Mouse (Mus musculus): Measurements from ENCODE around the gene Prkn. TPM values are rescaled to one million over a fixed set of nuclear protein-coding genes. Genes with fewer than 3 reads are reported as not detected.

The Prkn gene
- polyA plus RNA-seq, 1 experiment from 2014 or later, result 2.1 TPM

DNA sequence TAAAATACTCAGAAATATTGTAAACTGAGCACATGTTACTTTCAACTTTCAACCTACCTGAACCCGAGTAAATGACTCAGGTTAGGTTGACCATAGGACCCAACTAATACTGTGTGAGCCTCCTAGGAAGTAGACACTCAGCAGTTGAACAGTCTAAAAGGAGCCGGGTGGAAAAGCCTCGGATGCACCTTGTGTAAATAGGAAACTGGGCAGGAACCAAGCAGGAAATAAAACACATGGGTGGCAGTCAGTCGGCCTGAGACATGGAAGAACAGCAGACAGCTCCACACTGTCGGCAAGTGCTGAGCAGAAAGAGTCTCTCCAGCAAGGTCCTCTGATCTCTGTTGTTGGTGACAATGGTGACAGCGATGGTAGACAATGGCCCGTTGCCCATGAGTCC is 676.0 kb downstream of the Prkn start:
- H3K27ac ChIP-seq, result no peak overlapping the region
- 89% methylated on average over 7 of the region's 7 CpGs for WGBS
- ATAC-seq (ENCODE audit: low FRiP score, low read depth), result no peak
- H3K4me1 ChIP-seq, result peaks cover 8% of the 10 kb centered on the region
- H3K9ac ChIP-seq, result no peak overlapping the region
- no peaks in the 10 kb centered on the region for H3K9me3 ChIP-seq
- no peaks in the 10 kb centered on the region for H3K27me3 ChIP-seq
- no peak overlapping the region for H3K4me2 ChIP-seq (replicated peaks)
- no peak overlapping the region for H3K4me3 ChIP-seq
- H3K36me3 ChIP-seq, result no peaks in the 10 kb centered on the region

DNA sequence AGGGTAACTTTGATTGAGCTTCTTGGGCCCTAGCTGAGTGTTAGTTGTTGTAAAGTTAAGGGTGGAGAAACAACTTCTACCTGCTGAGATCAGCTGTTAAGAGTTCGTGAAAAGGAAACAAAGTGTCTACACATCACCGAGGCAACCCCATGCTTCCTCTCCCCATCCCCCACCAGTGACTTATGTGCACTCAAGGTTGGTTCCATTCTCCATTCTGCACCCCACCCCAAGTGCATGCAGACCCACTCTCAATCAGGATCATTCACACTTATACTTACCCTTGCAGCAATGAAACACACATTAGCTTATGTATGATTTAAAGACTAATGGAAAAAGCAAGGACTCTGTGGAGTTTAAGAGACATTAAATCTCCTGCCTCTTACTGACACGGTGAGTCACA is 691.9 kb downstream of the Prkn start:
- 41% methylated on average over 3 of the region's 3 CpGs for WGBS
- no peak overlapping the region for H3K9ac ChIP-seq
- no peaks in the 10 kb centered on the region for H3K27me3 ChIP-seq
- H3K36me3 ChIP-seq, result no peaks in the 10 kb centered on the region
- H3K4me3 ChIP-seq, result no peak overlapping the region
- no peak overlapping the region for H3K27ac ChIP-seq
- no peak for ATAC-seq (ENCODE audit: low FRiP score, low read depth)
- H3K4me2 ChIP-seq (replicated peaks), result no peak overlapping the region
- peaks cover 8% of the 10 kb centered on the region for H3K4me1 ChIP-seq
- H3K9me3 ChIP-seq, result 0 out of 2 replicates have a peak, but pooled peaks cover 3% of the 10 kb centered on the region

DNA sequence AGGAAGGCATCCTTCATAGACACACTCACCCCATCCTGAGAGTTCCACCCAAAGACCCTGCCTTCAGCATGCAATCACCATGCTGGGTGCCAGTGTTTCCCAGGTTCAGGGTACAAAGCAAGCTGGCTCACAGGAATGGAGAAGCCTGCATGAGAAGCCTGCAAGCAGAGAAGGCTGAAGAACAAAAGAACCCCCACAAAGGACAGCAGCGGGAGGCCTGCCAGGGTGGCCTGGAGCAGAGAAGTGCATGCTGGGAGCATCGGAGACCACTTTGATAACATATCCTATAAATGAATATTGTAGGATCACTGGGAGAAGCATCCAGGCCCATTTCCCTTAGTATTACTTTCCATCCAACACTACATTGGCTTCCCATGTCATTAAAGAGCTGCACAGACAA is 692.6 kb downstream of the Prkn start:
- Histone ChIP-seq H3K4me1 (peaks cover 8% of the 10 kb centered on the region), H3K36me3 (no peaks in the 10 kb centered on the region), H3K27me3 (no peaks in the 10 kb centered on the region), H3K4me3 (no peak overlapping the region), H3K9me3 (0 out of 2 replicates have a peak, but pooled peaks cover 3% of the 10 kb centered on the region), H3K27ac (no peak overlapping the region), H3K4me2 (replicated peaks) (no peak overlapping the region), H3K9ac (no peak overlapping the region)
- 78% methylated on average over 2 of the region's 2 CpGs for WGBS
- ATAC-seq (ENCODE audit: low FRiP score, low read depth), result no peak

DNA sequence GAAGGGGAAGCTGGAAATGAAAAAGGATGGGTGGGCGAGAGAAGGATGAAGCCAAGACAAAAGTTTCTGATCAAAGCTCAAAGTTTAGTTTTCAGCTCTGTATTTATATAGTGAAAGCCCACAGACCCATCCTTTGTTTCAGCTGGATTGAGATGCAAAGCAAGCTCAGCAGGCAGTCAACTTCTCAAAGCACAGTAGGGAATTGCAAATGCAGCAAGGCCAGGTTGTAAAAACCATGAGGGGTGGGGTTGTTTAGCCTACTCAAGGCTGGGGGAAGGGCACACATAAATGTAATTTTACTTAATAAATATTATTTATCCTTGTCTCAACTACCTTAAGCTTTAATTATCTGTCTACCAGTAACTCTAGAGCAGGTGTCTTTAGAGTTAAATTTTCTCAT is 693.7 kb downstream of the Prkn start:
- Histone ChIP-seq H3K27ac (no peak overlapping the region), H3K9me3 (0 out of 2 replicates have a peak, but pooled peaks cover 3% of the 10 kb centered on the region), H3K4me1 (peaks cover 8% of the 10 kb centered on the region), H3K9ac (no peak overlapping the region), H3K4me2 (replicated peaks) (no peak overlapping the region), H3K4me3 (no peak overlapping the region), H3K36me3 (no peaks in the 10 kb centered on the region), H3K27me3 (no peaks in the 10 kb centered on the region)
- no peak for ATAC-seq (ENCODE audit: low FRiP score, low read depth)
- WGBS, result 64% methylated on average over 1 of the region's 1 CpGs

DNA sequence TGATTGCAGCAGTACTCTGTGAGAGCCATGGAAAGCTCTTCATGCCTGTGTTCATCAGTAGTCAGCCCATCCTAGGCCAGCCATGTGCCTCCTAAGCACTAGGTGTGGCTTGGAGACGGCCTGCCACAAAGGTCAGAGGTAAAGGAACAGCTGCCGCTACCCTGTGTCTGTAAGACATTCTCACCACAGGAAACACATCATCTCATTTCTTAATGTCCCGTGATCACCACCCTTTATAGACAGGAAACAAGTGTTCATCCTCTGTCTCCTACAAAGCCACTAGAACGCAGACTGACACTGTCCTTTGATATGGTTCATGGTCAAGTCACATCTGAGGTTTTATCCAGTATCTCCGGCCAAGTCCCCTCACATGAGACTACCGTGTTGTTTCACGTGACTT is 698.6 kb downstream of the Prkn start:
- H3K4me3 ChIP-seq, result no peak overlapping the region
- no peaks in the 10 kb centered on the region for H3K9me3 ChIP-seq
- H3K4me1 ChIP-seq, result no peaks in the 10 kb centered on the region
- H3K4me2 ChIP-seq (replicated peaks), result no peak overlapping the region
- no peaks in the 10 kb centered on the region for H3K27me3 ChIP-seq
- ATAC-seq (ENCODE audit: low FRiP score, low read depth), result no peak
- WGBS, result 89% methylated on average over 7 of the region's 7 CpGs
- no peak overlapping the region for H3K27ac ChIP-seq
- no peaks in the 10 kb centered on the region for H3K36me3 ChIP-seq
- no peak overlapping the region for H3K9ac ChIP-seq

- no peaks in the 10 kb centered on the region for H3K36me3 ChIP-seq
- no peak overlapping the region for H3K4me2 ChIP-seq (replicated peaks)
- H3K4me3 ChIP-seq, result no peak overlapping the region
- no peak for ATAC-seq (ENCODE audit: low FRiP score, low read depth)
- no peaks in the 10 kb centered on the region for H3K4me1 ChIP-seq
- WGBS, result 65% methylated on average over 4 of the region's 4 CpGs
- H3K9ac ChIP-seq, result no peak overlapping the region
- H3K27ac ChIP-seq, result no peak overlapping the region
- H3K27me3 ChIP-seq, result no peaks in the 10 kb centered on the region
- no peaks in the 10 kb centered on the region for H3K9me3 ChIP-seq
Observed at GRCm38 (mm10) chr17:11541928-11542623, 701.9 kb downstream of the Prkn start.

- no peak overlapping the region for H3K27ac ChIP-seq
- H3K9ac ChIP-seq, result no peak overlapping the region
- no peaks in the 10 kb centered on the region for H3K27me3 ChIP-seq
- no peak overlapping the region for H3K4me3 ChIP-seq
- H3K4me2 ChIP-seq (replicated peaks), result no peak overlapping the region
- H3K36me3 ChIP-seq, result no peaks in the 10 kb centered on the region
- no peak for ATAC-seq (ENCODE audit: low FRiP score, low read depth)
- no peaks in the 10 kb centered on the region for H3K4me1 ChIP-seq
- WGBS, result 89% methylated on average over 5 of the region's 5 CpGs
- H3K9me3 ChIP-seq, result no peaks in the 10 kb centered on the region
Observed at GRCm38 (mm10) chr17:11550562-11550961, 710.4 kb downstream of the Prkn start.

DNA sequence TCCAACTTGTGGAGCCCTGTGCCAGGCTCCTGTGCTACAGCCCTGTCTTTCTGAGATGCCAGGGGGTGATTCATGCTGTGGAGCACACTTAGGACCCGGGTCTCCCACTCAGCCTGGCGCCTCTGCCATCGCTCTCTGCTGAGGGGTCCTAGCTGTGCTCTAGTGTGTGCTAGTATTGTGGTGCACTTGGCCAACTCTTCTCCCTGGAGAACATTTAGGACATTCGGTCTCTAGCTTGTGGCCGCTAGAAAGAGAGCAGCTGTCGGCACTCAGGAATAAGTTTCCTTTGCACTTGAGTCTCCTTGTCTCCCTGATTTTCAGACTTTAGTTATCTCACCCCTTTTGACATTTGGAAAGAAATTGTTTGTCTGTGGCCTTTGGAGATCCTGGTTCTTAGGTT is 725.5 kb downstream of the Prkn start:
- no peak overlapping the region for H3K9ac ChIP-seq
- no peak for ATAC-seq (ENCODE audit: low FRiP score, low read depth)

DNA sequence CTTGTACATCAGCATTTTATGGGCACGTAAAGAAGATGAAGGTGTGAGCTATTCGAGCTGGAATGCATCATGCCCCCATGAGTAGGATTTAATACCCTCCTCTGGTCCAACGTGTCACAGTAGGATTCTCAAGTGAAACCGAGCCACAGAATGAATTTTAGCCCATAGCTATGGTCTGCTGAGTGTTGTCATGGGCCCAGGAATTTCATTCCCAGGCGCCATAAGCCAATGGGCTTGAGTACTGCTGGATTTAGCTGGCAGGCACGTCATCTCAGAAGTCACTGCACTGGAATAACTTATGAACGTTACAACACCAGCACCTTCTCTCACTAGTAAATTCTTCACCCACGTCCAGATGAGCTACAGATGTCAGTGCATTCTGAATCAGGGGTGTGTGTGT is 730.2 kb downstream of the Prkn start:
- Histone ChIP-seq H3K9ac (no peak overlapping the region), H3K36me3 (no peaks in the 10 kb centered on the region), H3K4me1 (peaks cover 3% of the 10 kb centered on the region; the same call in 1 of the 2 replicates), H3K27me3 (no peaks in the 10 kb centered on the region), H3K9me3 (no peaks in the 10 kb centered on the region), H3K4me2 (replicated peaks) (no peak overlapping the region), H3K27ac (no peak overlapping the region), H3K4me3 (no peak overlapping the region)
- no peak for ATAC-seq (ENCODE audit: low FRiP score, low read depth)
- WGBS, result 39% methylated on average over 8 of the region's 8 CpGs

More for the DNA sequence above, 725.5 kb downstream of the Prkn start:
- no peak overlapping the region for H3K4me2 ChIP-seq (replicated peaks)
- H3K4me3 ChIP-seq, result no peak overlapping the region
- H3K27ac ChIP-seq, result no peak overlapping the region
- H3K9me3 ChIP-seq, result no peaks in the 10 kb centered on the region
- H3K36me3 ChIP-seq, result no peaks in the 10 kb centered on the region
- WGBS, result 88% methylated on average over 6 of the region's 6 CpGs
- H3K4me1 ChIP-seq, result peaks cover 3% of the 10 kb centered on the region; the same call in 1 of the 2 replicates
- H3K27me3 ChIP-seq, result no peaks in the 10 kb centered on the region

- Histone ChIP-seq H3K27ac (no peak overlapping the region), H3K36me3 (no peaks in the 10 kb centered on the region), H3K9me3 (no peaks in the 10 kb centered on the region), H3K4me1 (peaks cover 3% of the 10 kb centered on the region; the same call in 1 of the 2 replicates), H3K27me3 (no peaks in the 10 kb centered on the region), H3K9ac (no peak overlapping the region), H3K4me3 (no peak overlapping the region), H3K4me2 (replicated peaks) (no peak overlapping the region)
- WGBS, result 88% methylated on average over 9 of the region's 9 CpGs
- ATAC-seq (ENCODE audit: low FRiP score, low read depth), result no peak
Observed at GRCm38 (mm10) chr17:11573666-11574065, 733.5 kb downstream of the Prkn start.

GRCm38 (mm10) chr17:11585491-11585890 is 745.3 kb downstream of the Prkn start:
- no peaks in the 10 kb centered on the region for H3K27me3 ChIP-seq
- H3K4me1 ChIP-seq, result peaks cover 6% of the 10 kb centered on the region; the same call in 1 of the 2 replicates
- no peak overlapping the region for H3K4me2 ChIP-seq (replicated peaks)
- WGBS, result 86% methylated on average over 4 of the region's 4 CpGs
- no peak overlapping the region for H3K4me3 ChIP-seq
- H3K9me3 ChIP-seq, result no peaks in the 10 kb centered on the region
- no peak for ATAC-seq (ENCODE audit: low FRiP score, low read depth)
- H3K9ac ChIP-seq, result no peak overlapping the region
- H3K27ac ChIP-seq, result no peak overlapping the region
- no peaks in the 10 kb centered on the region for H3K36me3 ChIP-seq

GRCm38 (mm10) chr17:11607931-11608330 is 767.7 kb downstream of the Prkn start:
- H3K4me2 ChIP-seq (replicated peaks), result no peak overlapping the region
- no peak overlapping the region for H3K9ac ChIP-seq
- no peak for ATAC-seq (ENCODE audit: low FRiP score, low read depth)
- no peaks in the 10 kb centered on the region for H3K9me3 ChIP-seq
- H3K27ac ChIP-seq, result no peak overlapping the region
- no peaks in the 10 kb centered on the region for H3K36me3 ChIP-seq
- 95% methylated on average over 5 of the region's 5 CpGs for WGBS
- H3K4me3 ChIP-seq, result no peak overlapping the region
- H3K4me1 ChIP-seq, result peaks cover 6% of the 10 kb centered on the region; the same call in 1 of the 2 replicates
- H3K27me3 ChIP-seq, result peaks cover 11% of the 10 kb centered on the region

DNA sequence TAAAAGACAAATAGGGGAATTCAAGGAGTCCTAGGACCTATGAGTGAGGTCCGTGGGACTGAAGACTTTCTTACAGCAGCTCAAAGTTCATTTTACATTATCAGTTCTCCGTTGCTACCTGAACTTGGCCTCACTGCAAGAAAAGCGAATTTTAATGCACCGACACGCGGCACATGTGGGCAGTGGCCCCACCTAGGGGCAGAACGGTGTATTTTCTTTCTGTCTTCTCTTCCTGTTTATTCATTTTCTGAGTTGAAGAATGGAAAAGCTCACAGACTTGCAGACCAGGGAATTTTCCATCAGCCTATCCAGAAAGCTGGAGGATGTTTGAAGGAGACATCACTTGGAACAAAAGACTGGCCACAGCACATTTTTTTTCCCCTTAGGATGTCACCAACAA is 771.3 kb downstream of the Prkn start:
- Histone ChIP-seq H3K9me3 (no peaks in the 10 kb centered on the region), H3K36me3 (no peaks in the 10 kb centered on the region), H3K27ac (no peak overlapping the region), H3K4me1 (peaks cover 9% of the 10 kb centered on the region; the same call in 1 of the 2 replicates), H3K4me2 (replicated peaks) (no peak overlapping the region), H3K4me3 (no peak overlapping the region), H3K27me3 (peaks cover 11% of the 10 kb centered on the region), H3K9ac (no peak overlapping the region)
- ATAC-seq (ENCODE audit: low FRiP score, low read depth), result no peak
- 14% methylated on average over 7 of the region's 7 CpGs for WGBS
